Mouse (Mus musculus): ENCODE data around the gene Olfr1490. TPM values are rescaled to one million over a fixed set of nuclear protein-coding genes. Genes with fewer than 3 reads are reported as not detected.
"Not testable (repeated sequence)": the region's sequence is repeated elsewhere in the genome, so short reads cannot be mapped to it uniquely, and the experiment has no call there.

Olfr1490 gene
- not detected in 2 replicates for polyA plus RNA-seq (2015; fragmentation: Nextera tagmentation; extraction: Ambion mirVana)

DNA sequence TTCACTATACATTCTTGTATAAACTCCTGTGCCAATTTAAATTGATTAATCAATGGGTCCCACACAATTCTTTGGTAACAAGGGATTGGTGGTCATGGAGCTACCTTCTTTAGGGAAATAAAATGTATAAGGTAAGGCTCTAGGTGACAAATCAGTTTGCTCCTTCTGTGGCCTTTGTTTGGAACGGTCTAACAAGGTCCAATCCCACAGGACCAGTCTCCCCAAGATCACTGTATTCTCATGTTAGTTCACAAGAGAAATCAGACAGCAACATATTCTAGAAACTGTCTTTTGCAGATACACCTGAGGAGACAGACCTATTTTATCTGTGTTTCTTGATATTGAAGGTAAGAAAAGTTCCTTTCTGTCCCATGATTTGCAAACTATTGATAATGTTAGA lies at the start of gene Olfr1490:
Gene Olfr1490, plus strand, starts transcription at position 301 of the 400 bp plus-strand sequence.
- no peak for ATAC-seq
- no peaks in the 10 kb centered on the region for H3K4me1 ChIP-seq (replicated peaks; ENCODE audit: control insufficient read depth, insufficient read depth, low read length)
- H3K4me2 ChIP-seq (ENCODE audit: low read length): no peak within 1 kb of the TSS
- no peaks in the 10 kb centered on the region for H3K27me3 ChIP-seq (replicated peaks; ENCODE audit: control insufficient read depth, insufficient read depth, low read length)
- H3K4me3 ChIP-seq (replicated peaks; ENCODE audit: low read length): no peak within 1 kb of the TSS
- no peak within 1 kb of the TSS for H3K27ac ChIP-seq (ENCODE audit: low read length)
- H3K36me3 ChIP-seq (ENCODE audit: control insufficient read depth, insufficient read depth): no peaks in the 10 kb centered on the region
- H3K9me3 ChIP-seq (ENCODE audit: control insufficient read depth, low read length): no peaks in the 10 kb centered on the region
- WGBS: 73% methylated on average over 1 of the region's 1 CpGs
- no peak within 1 kb of the TSS for H3K9ac ChIP-seq (replicated peaks; ENCODE audit: low read depth, low read length)

DNA sequence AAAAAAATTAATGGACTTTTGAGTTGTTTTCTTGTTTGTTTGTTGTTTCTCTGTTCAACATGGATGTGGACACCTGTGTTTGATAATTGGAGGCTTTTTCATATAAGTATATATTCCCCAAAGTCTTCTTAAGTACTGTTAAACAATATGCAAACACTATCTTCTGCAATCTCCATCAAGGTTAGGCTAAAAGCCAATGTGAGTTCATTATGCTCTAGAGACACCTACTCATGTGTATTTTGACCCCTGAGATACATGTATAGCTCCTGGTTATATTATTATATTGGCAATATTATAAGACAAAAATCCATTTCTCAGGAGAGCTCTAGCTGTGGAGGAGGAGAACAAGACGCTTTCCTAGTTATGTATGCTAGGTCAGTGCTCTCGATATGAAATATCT lies 33.8 kb upstream of the Olfr1490 start, which contains the start of gene Olfr1487:
Gene Olfr1487, plus strand, starts transcription at position 301 of the 400 bp plus-strand sequence.
- not testable (repeated sequence) for H3K9me3 ChIP-seq (ENCODE audit: control insufficient read depth, low read length); H3K4me3 ChIP-seq (replicated peaks; ENCODE audit: low read length); H3K27ac ChIP-seq (ENCODE audit: low read length); H3K9ac ChIP-seq (replicated peaks; ENCODE audit: low read depth, low read length); H3K4me2 ChIP-seq (ENCODE audit: low read length); H3K27me3 ChIP-seq (replicated peaks; ENCODE audit: control insufficient read depth, insufficient read depth, low read length); H3K36me3 ChIP-seq (ENCODE audit: control insufficient read depth, insufficient read depth); H3K4me1 ChIP-seq (replicated peaks; ENCODE audit: control insufficient read depth, insufficient read depth, low read length); ATAC-seq
- WGBS: 90% methylated on average over 2 of the region's 2 CpGs

DNA sequence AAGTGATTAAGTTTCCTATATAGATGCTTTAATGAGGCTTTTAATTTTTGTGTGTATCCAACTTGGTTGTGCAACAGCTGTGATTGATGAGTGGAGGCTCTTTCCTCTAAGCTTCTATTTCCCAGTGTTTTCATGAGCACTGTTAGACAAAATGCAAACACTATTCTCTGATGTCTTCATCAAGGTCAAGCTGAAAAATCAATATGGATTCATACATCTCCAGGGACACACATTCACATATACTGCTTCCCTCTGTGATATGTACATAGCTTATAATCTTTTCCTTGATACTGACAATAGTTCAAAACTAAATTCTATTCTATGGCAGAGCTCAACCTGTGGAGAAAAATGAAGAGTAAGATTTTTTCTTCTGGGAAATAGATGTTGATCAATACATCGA lies 19.6 kb upstream of the Olfr1490 start, which contains the start of gene Olfr1489:
Gene Olfr1489, plus strand, starts transcription at position 301 of the 400 bp plus-strand sequence.
- H3K36me3 ChIP-seq (ENCODE audit: control insufficient read depth, insufficient read depth): no peaks in the 10 kb centered on the region
- H3K27ac ChIP-seq (ENCODE audit: low read length): no peak within 1 kb of the TSS
- H3K4me1 ChIP-seq (replicated peaks; ENCODE audit: control insufficient read depth, insufficient read depth, low read length): no peaks in the 10 kb centered on the region
- H3K9me3 ChIP-seq (ENCODE audit: control insufficient read depth, low read length): no peaks in the 10 kb centered on the region; the same call in 1 of the 2 replicates
- H3K4me3 ChIP-seq (replicated peaks; ENCODE audit: low read length): no peak within 1 kb of the TSS
- H3K9ac ChIP-seq (replicated peaks; ENCODE audit: low read depth, low read length): no peak within 1 kb of the TSS
- H3K4me2 ChIP-seq (ENCODE audit: low read length): no peak within 1 kb of the TSS
- ATAC-seq: no peak
- 85% methylated on average over 1 of the region's 1 CpGs for WGBS
- no peaks in the 10 kb centered on the region for H3K27me3 ChIP-seq (replicated peaks; ENCODE audit: control insufficient read depth, insufficient read depth, low read length)

DNA sequence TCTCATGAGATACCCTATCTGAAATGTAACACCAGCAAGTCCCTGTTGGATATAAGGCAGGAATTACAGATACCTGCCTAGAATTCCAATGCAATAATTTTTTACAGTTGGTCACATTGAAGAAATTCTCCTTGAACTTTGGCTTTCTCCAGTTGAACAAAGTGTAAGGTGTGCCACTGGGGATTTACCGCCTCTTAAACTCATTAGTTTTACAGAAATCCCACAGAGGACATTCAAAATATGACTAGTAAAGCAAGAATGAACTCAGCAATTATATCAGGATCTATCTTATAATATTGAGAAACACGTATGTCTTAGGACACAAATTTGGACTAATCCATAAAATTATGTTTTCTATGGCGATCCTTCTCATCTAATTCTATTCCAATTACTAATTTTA lies 46.1 kb downstream of the Olfr1490 start, which contains the start of gene Olfr1491:
Gene Olfr1491, plus strand, starts transcription at position 301 of the 400 bp plus-strand sequence.
- Histone ChIP-seq H3K27ac (ENCODE audit: low read length) (no peak within 1 kb of the TSS), H3K9me3 (ENCODE audit: control insufficient read depth, low read length) (no peaks in the 10 kb centered on the region), H3K4me1 (replicated peaks; ENCODE audit: control insufficient read depth, insufficient read depth, low read length) (no peaks in the 10 kb centered on the region), H3K4me3 (replicated peaks; ENCODE audit: low read length) (no peak within 1 kb of the TSS), H3K36me3 (ENCODE audit: control insufficient read depth, insufficient read depth) (no peaks in the 10 kb centered on the region), H3K27me3 (replicated peaks; ENCODE audit: control insufficient read depth, insufficient read depth, low read length) (no peaks in the 10 kb centered on the region), H3K4me2 (ENCODE audit: low read length) (no peak within 1 kb of the TSS), H3K9ac (replicated peaks; ENCODE audit: low read depth, low read length) (no peak within 1 kb of the TSS)
- ATAC-seq: no peak
- whole genome bisulfite sequencing: 81% methylated on average over 3 of the region's 3 CpGs

Small RNA genes lying within 50 kb of the gene (microRNA-seq; reads per million reads assigned to microRNA genes)
- not detected for gene Gm23931

Other genes starting within 250 kb of the Olfr1490 start
- gene Olfr1469, start 243.2 kb upstream of the Olfr1490 start, polyA plus RNA-seq (2015; fragmentation: Nextera tagmentation; extraction: Ambion mirVana): not detected in 2 replicates
- not detected in 2 replicates for gene Olfr1471, start 207.7 kb upstream of the Olfr1490 start, polyA plus RNA-seq (2015; fragmentation: Nextera tagmentation; extraction: Ambion mirVana)
- gene Olfr1472, start 195.0 kb upstream of the Olfr1490 start, polyA plus RNA-seq (2015; fragmentation: Nextera tagmentation; extraction: Ambion mirVana): not detected in 2 replicates
- gene Olfr1474, start 181.5 kb upstream of the Olfr1490 start, polyA plus RNA-seq (2015; fragmentation: Nextera tagmentation; extraction: Ambion mirVana): not detected in 2 replicates
- not detected in 2 replicates for gene Olfr1475, start 170.9 kb upstream of the Olfr1490 start, polyA plus RNA-seq (2015; fragmentation: Nextera tagmentation; extraction: Ambion mirVana)
- not detected in 2 replicates for gene Olfr1477, start 150.5 kb upstream of the Olfr1490 start, polyA plus RNA-seq (2015; fragmentation: Nextera tagmentation; extraction: Ambion mirVana)
- not detected in 2 replicates for gene Olfr1480, start 123.2 kb upstream of the Olfr1490 start, polyA plus RNA-seq (2015; fragmentation: Nextera tagmentation; extraction: Ambion mirVana)
- not detected in 2 replicates for gene Olfr1484, start 67.6 kb upstream of the Olfr1490 start, polyA plus RNA-seq (2015; fragmentation: Nextera tagmentation; extraction: Ambion mirVana)
- not detected in 2 replicates for gene Olfr1487, start 33.7 kb upstream of the Olfr1490 start, polyA plus RNA-seq (2015; fragmentation: Nextera tagmentation; extraction: Ambion mirVana)
- gene Olfr1489, start 19.5 kb upstream of the Olfr1490 start, polyA plus RNA-seq (2015; fragmentation: Nextera tagmentation; extraction: Ambion mirVana): not detected in 2 replicates
- not detected in 2 replicates for gene Olfr1491, start 46.2 kb downstream of the Olfr1490 start, polyA plus RNA-seq (2015; fragmentation: Nextera tagmentation; extraction: Ambion mirVana)
- gene Olfr1493-ps1, start 72.2 kb downstream of the Olfr1490 start, polyA plus RNA-seq (2015; fragmentation: Nextera tagmentation; extraction: Ambion mirVana): not detected in 2 replicates
- not detected in 2 replicates for gene Olfr1494, start 88.6 kb downstream of the Olfr1490 start, polyA plus RNA-seq (2015; fragmentation: Nextera tagmentation; extraction: Ambion mirVana)
- not detected in 2 replicates for gene Olfr1495, start 113.5 kb downstream of the Olfr1490 start, polyA plus RNA-seq (2015; fragmentation: Nextera tagmentation; extraction: Ambion mirVana)
- gene Olfr1496, start 126.8 kb downstream of the Olfr1490 start, polyA plus RNA-seq (2015; fragmentation: Nextera tagmentation; extraction: Ambion mirVana): not detected in 2 replicates
- gene Olfr1497, start 147.1 kb downstream of the Olfr1490 start, polyA plus RNA-seq (2015; fragmentation: Nextera tagmentation; extraction: Ambion mirVana): not detected in 2 replicates
- not detected in 2 replicates for gene Olfr1499, start 168.4 kb downstream of the Olfr1490 start, polyA plus RNA-seq (2015; fragmentation: Nextera tagmentation; extraction: Ambion mirVana)
- not detected in 2 replicates for gene Olfr1500, start 179.4 kb downstream of the Olfr1490 start, polyA plus RNA-seq (2015; fragmentation: Nextera tagmentation; extraction: Ambion mirVana)
- not detected in 2 replicates for gene Olfr1501, start 199.6 kb downstream of the Olfr1490 start, polyA plus RNA-seq (2015; fragmentation: Nextera tagmentation; extraction: Ambion mirVana)
- not detected in 2 replicates for gene Olfr1502, start 210.7 kb downstream of the Olfr1490 start, polyA plus RNA-seq (2015; fragmentation: Nextera tagmentation; extraction: Ambion mirVana)
- not detected in 2 replicates for gene Olfr1504, start 246.8 kb downstream of the Olfr1490 start, polyA plus RNA-seq (2015; fragmentation: Nextera tagmentation; extraction: Ambion mirVana)

Data from forebrain, embryonic 16.5 days (tissue).